ENCODE assay signal across 11 mouse cellular contexts in genomic region chr16:45922546-45923229, GRCm38 (mm10). TPM values are rescaled to one million over a fixed set of nuclear protein-coding genes. Genes with fewer than 3 reads are reported as not detected.
DNase-seq lines count a peak whose midpoint lies in the region; ATAC-seq and TF ChIP-seq lines count a peak whose summit lies in the region.
"Had no signal": no experiment of that assay in that cellular context is flagged by ENCODE, and none has a peak within 500 bp of the region (broad histone marks: within the 10 kb centered on the region; RNA-seq: fewer than 3 reads in every experiment).

No protein-coding gene starts in this region.

- no peak for TF ChIP-seq CTCF in stomach, postnatal 0 days (IDR thresholded peaks at IDR 0.05; ENCODE audit: low read depth)

- no peak overlapping the region for H3K4me2 ChIP-seq in stomach, embryonic 15.5 days
- H3K4me2 ChIP-seq in stomach, postnatal 0 days (replicated peaks; ENCODE audit: low read depth) = no peak overlapping the region
- no peak overlapping the region for H3K4me2 ChIP-seq in heart, embryonic 14.5 days (ENCODE audit: low read length)
- H3K4me2 ChIP-seq: embryonic facial prominence, embryonic 13.5 days had no signal

- H3K9ac ChIP-seq in stomach, embryonic 15.5 days = no peak overlapping the region
- H3K9ac ChIP-seq in stomach, postnatal 0 days (ENCODE audit: low read length) = no peak overlapping the region
- H3K9ac ChIP-seq in heart, embryonic 14.5 days (ENCODE audit: low read length) = no peak overlapping the region
- H3K9ac ChIP-seq: embryonic facial prominence, embryonic 13.5 days had no signal

- no peak for TF ChIP-seq EP300 in stomach, postnatal 0 days (optimal IDR thresholded peaks at IDR 0.05)

- H3K27me3 ChIP-seq in stomach, embryonic 15.5 days (replicated peaks) = no peaks in the 10 kb centered on the region
- no peaks in the 10 kb centered on the region for H3K27me3 ChIP-seq in stomach, postnatal 0 days (ENCODE audit: control insufficient read depth, insufficient read depth, low read length)
- no peaks in the 10 kb centered on the region for H3K27me3 ChIP-seq in heart, embryonic 14.5 days (ENCODE audit: control insufficient read depth, insufficient read depth, low read length)
- H3K27me3 ChIP-seq: embryonic facial prominence, embryonic 13.5 days had no signal

- no peak overlapping the region for H3K4me3 ChIP-seq in stomach, embryonic 15.5 days (replicated peaks)
- H3K4me3 ChIP-seq in stomach, postnatal 0 days (ENCODE audit: low read depth, low read length) = no peak overlapping the region
- H3K4me3 ChIP-seq in heart, embryonic 14.5 days (ENCODE audit: control insufficient read depth in 1 of 2, insufficient read depth in 1 of 2, low read depth in 1 of 2, low read length in 2 of 2) = no peak overlapping the region
- H3K4me3 ChIP-seq: embryonic facial prominence, embryonic 13.5 days had no signal

- DNase-seq in stomach, postnatal 0 days (ENCODE audit: low spot score) = no peak
- peak; percentile 66 to 68 for DNase-seq in kidney, postnatal 36 days
- no peak for DNase-seq in cerebellum, postnatal 25 days
- no peak for DNase-seq in thymus, postnatal 36 days
- DNase-seq: layer of hippocampus, postnatal 36 days; thymus, adult 18-20 months had no signal

- 0 out of 2 replicates have a peak, but pooled peaks have one; percentile 42 for ATAC-seq in stomach, embryonic 15.5 days (ENCODE audit: insufficient read depth, low FRiP score, low read depth)
- ATAC-seq in stomach, postnatal 0 days (ENCODE audit: low FRiP score, low TSS enrichment) = no peak; the same call in 1 of the 2 replicates
- ATAC-seq in heart, embryonic 14.5 days (ENCODE audit: insufficient number of reproducible peaks, insufficient read depth, low FRiP score, low read depth) = 0 out of 2 replicates have a peak, but pooled peaks have one; percentile 61
- ATAC-seq in inflammation-experienced regulatory T-cells, adult 6 months = no peak
- ATAC-seq in monocyte, adult 5-6 weeks (replicated peaks; ENCODE audit: insufficient number of reproducible peaks, low FRiP score, low TSS enrichment, poor library complexity, severe bottlenecking) = no peak

- H3K9me3 ChIP-seq in stomach, embryonic 15.5 days = no peaks in the 10 kb centered on the region
- H3K9me3 ChIP-seq in stomach, postnatal 0 days (ENCODE audit: control insufficient read depth, low read length) = no peaks in the 10 kb centered on the region
- no peaks in the 10 kb centered on the region for H3K9me3 ChIP-seq in heart, embryonic 14.5 days (ENCODE audit: control insufficient read depth, low read length)
- H3K9me3 ChIP-seq: embryonic facial prominence, embryonic 13.5 days had no signal

- H3K36me3 ChIP-seq in stomach, embryonic 15.5 days = no peaks in the 10 kb centered on the region
- H3K36me3 ChIP-seq in stomach, postnatal 0 days (ENCODE audit: control insufficient read depth, insufficient read depth, low read length) = no peaks in the 10 kb centered on the region
- no peaks in the 10 kb centered on the region for H3K36me3 ChIP-seq in heart, embryonic 14.5 days (ENCODE audit: control insufficient read depth, insufficient read depth, low read length)
- H3K36me3 ChIP-seq: embryonic facial prominence, embryonic 13.5 days had no signal

- H3K4me1 ChIP-seq in stomach, embryonic 15.5 days = peaks cover 7% of the 10 kb centered on the region; the same call in 1 of the 2 replicates
- H3K4me1 ChIP-seq in stomach, postnatal 0 days (replicated peaks; ENCODE audit: control insufficient read depth, insufficient read depth) = 0 out of 2 replicates have a peak, but pooled peaks cover 3% of the 10 kb centered on the region
- peaks cover 12 to 27% of the 10 kb centered on the region in 2 experiments for H3K4me1 ChIP-seq in heart, embryonic 14.5 days (ENCODE audit: control insufficient read depth in 2 of 2, insufficient read depth in 2 of 2, low read length in 2 of 2)

- no peak overlapping the region for H3K27ac ChIP-seq in stomach, embryonic 15.5 days
- no peak overlapping the region for H3K27ac ChIP-seq in stomach, postnatal 0 days (replicated peaks)
- H3K27ac ChIP-seq in heart, embryonic 14.5 days (replicated peaks in 1 of 2; ENCODE audit: control insufficient read depth in 1 of 2, insufficient read depth in 1 of 2, low read depth in 2 of 2, low read length in 2 of 2) = peak overlapping the region; percentile 56 to 73

- WGBS in stomach, embryonic 15.5 days = 64% methylated on average over 8 of the region's 8 CpGs
- 58% methylated on average over 8 of the region's 8 CpGs for WGBS in stomach, postnatal 0 days
- WGBS in heart, embryonic 14.5 days = 58% methylated on average over 8 of the region's 8 CpGs

RNA-seq across cellular contexts. Expression of gene Phldb2, which starts 30.7 kb away (rescaled TPM):
- polyA plus RNA-seq in stomach, embryonic 15.5 days (2015; fragmentation: Nextera tagmentation; extraction: Ambion mirVana) = 31.4 and 33.3 TPM in 2 replicates
- 9.7 and 13.2 TPM in 2 replicates for polyA plus RNA-seq in stomach, postnatal 0 days (2015; fragmentation: Nextera tagmentation; extraction: Ambion mirVana)
- polyA plus RNA-seq in heart, embryonic 14.5 days (2014; fragmentation: Nextera tagmentation; extraction: Ambion mirVana) = 39.2 and 42.9 TPM in 2 replicates
- polyA plus RNA-seq in inflammation-experienced regulatory T-cells, adult 6 months (2017; shearing (Covaris generic)) = under 1 TPM in 1 of 3 experiments, not detected in 2; 0.15 TPM
- total RNA-seq in monocyte, adult 5-6 weeks (2017) = 0.87 TPM in 1 of 3 replicates, not detected in the others

Comparison
In these comparisons a context has a peak if more than half of its experiments do, and no peak if none do; other contexts are left out.
1. ATAC-seq: peak in stomach, embryonic 15.5 days (single experiment) and heart, embryonic 14.5 days (single experiment); none in stomach, postnatal 0 days (single experiment), inflammation-experienced regulatory T-cells, adult 6 months (single experiment) and monocyte, adult 5-6 weeks (single experiment).
2. H3K27ac ChIP-seq: peak in heart, embryonic 14.5 days (2 of 2); none in stomach, embryonic 15.5 days (single experiment) and stomach, postnatal 0 days (single experiment).
3. DNase-seq: peak in kidney, postnatal 36 days (2 of 2); none in stomach, postnatal 0 days (single experiment), cerebellum, postnatal 25 days (0 of 2) and thymus, postnatal 36 days (0 of 2).